Mouse (Mus musculus): ENCODE results near the gene Akr1b8. TPM values are rescaled to one million over a fixed set of nuclear protein-coding genes. Genes with fewer than 3 reads are reported as not detected.
A peak's percentile ranks its signal among the peaks of the same experiment; 100 is the strongest.
"Not testable (repeated sequence)": the region's sequence is repeated elsewhere in the genome, so short reads cannot be mapped to it uniquely, and the experiment has no call there.

Akr1b8 gene
- polyA plus RNA-seq, 1 experiment from 2014 or later: 4.2 TPM

DNA sequence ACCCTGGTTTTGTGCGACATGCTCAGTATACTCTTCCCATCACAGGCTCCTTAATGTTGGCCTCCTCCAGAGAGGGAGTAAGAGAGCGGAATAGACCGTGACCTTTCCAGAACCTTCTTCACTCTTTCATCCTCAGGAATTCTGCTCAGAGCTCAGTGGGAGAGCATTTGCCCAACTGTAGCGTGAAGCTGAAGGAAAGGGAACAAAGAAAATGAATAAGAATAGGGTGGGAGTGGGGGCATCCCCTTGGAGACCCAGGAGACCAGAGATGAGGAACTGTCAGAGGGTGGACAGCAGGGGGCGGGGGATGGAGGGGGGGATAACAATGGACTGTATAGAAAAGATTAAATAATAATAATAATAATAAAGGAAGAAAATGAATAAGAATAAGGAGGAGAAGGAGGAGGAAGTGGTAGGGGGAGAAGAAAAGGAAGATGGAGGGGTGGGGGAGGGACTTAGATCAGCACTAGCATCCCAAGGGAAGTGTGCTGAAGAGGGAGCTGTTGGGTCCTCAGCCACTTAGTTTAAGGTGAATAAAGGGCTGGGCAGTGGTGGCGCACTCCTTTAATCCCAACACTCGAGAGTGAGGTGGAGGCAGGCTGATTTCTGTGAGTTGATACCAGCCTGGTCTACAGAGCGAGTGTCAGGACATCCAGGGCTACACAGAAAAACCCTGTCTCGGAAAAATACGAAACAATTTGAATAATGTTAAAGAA lies 9.6 kb upstream of the Akr1b8 start:
- H3K4me2 ChIP-seq (replicated peaks): no peak overlapping the region; the same call in 1 of the 2 replicates
- H3K36me3 ChIP-seq (replicated peaks; ENCODE audit: control insufficient read depth, insufficient read depth): no peaks in the 10 kb centered on the region
- ATAC-seq (ENCODE audit: low FRiP score): no peak
- DNase-seq (ENCODE audit: low spot score): no peak
- 26% methylated on average over 10 of the region's 10 CpGs for WGBS
- no peaks in the 10 kb centered on the region for H3K27me3 ChIP-seq (ENCODE audit: control insufficient read depth, insufficient read depth, low read length)
- no peak overlapping the region for H3K27ac ChIP-seq
- H3K9ac ChIP-seq: no peak overlapping the region
- H3K4me3 ChIP-seq (replicated peaks; ENCODE audit: low read length): no peak overlapping the region
- H3K9me3 ChIP-seq (ENCODE audit: control insufficient read depth, low read length): no peaks in the 10 kb centered on the region
- no peaks in the 10 kb centered on the region for H3K4me1 ChIP-seq (replicated peaks; ENCODE audit: control insufficient read depth, insufficient read depth, low read length)

GRCm38 (mm10) chr6:34344935-34345334 lies 9.0 kb upstream of the Akr1b8 start:
- DNase-seq (ENCODE audit: low spot score) (no peak), ATAC-seq (ENCODE audit: low FRiP score) (no peak)

GRCm38 (mm10) chr6:34346096-34346898 lies 7.6 kb upstream of the Akr1b8 start:
- Histone ChIP-seq H3K27me3 (ENCODE audit: control insufficient read depth, insufficient read depth, low read length) (no peaks in the 10 kb centered on the region), H3K9me3 (ENCODE audit: control insufficient read depth, low read length) (no peaks in the 10 kb centered on the region), H3K4me3 (replicated peaks; ENCODE audit: low read length) (no peak overlapping the region), H3K4me2 (replicated peaks) (no peak overlapping the region), H3K4me1 (replicated peaks; ENCODE audit: control insufficient read depth, insufficient read depth, low read length) (no peaks in the 10 kb centered on the region), H3K36me3 (replicated peaks; ENCODE audit: control insufficient read depth, insufficient read depth) (no peaks in the 10 kb centered on the region), H3K9ac (no peak overlapping the region), H3K27ac (no peak overlapping the region)
- ATAC-seq (ENCODE audit: low FRiP score) (peak; percentile 68; the same call in 1 of the 2 replicates), DNase-seq (ENCODE audit: low spot score) (peak; percentile 87)
- 48% methylated on average over 14 of the region's 14 CpGs for WGBS

More at GRCm38 (mm10) chr6:34344935-34345334, 9.0 kb upstream of the Akr1b8 start:
- Histone ChIP-seq H3K9ac (no peak overlapping the region), H3K4me3 (replicated peaks; ENCODE audit: low read length) (no peak overlapping the region), H3K36me3 (replicated peaks; ENCODE audit: control insufficient read depth, insufficient read depth) (no peaks in the 10 kb centered on the region), H3K4me2 (replicated peaks) (no peak overlapping the region; the same call in 1 of the 2 replicates), H3K27ac (no peak overlapping the region), H3K27me3 (ENCODE audit: control insufficient read depth, insufficient read depth, low read length) (no peaks in the 10 kb centered on the region), H3K4me1 (replicated peaks; ENCODE audit: control insufficient read depth, insufficient read depth, low read length) (no peaks in the 10 kb centered on the region), H3K9me3 (ENCODE audit: control insufficient read depth, low read length) (no peaks in the 10 kb centered on the region)
- WGBS: 25% methylated on average over 9 of the region's 9 CpGs

DNA sequence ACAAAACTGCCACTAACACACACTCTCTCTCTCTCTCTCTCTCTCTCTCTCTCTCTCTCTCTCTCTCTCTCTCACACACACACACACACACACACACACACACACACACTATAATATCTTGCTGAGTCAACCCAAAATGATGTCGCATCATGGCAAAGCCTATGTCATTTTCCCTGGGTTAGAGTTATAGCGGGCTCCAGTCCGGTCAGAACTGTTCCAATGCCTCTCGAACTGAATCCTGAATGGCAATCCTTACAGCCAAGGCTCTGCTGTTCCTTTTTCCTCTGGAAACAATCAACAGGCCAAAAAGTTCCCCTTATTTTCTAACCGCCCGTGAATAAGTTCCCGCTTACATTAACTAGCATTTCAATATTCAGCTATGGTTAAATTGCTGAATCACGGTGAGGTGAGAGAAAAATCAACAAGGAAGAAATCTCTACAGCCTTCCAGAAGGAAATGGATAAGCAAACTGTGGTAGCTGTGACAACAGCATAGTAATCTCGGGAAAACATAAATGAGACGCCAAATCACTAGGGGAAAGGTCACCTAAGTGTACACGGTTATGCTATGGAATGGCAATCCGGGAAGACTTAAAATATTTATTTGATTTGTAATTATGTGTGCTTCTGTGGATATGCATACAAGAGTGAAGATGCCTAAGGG lies 3.8 kb upstream of the Akr1b8 start:
- Histone ChIP-seq H3K27ac (no peak overlapping the region), H3K4me2 (replicated peaks) (no peak overlapping the region), H3K27me3 (ENCODE audit: control insufficient read depth, insufficient read depth, low read length) (no peaks in the 10 kb centered on the region), H3K36me3 (replicated peaks; ENCODE audit: control insufficient read depth, insufficient read depth) (no peaks in the 10 kb centered on the region), H3K4me1 (replicated peaks; ENCODE audit: control insufficient read depth, insufficient read depth, low read length) (0 out of 2 replicates have a peak, but pooled peaks cover 7% of the 10 kb centered on the region), H3K9ac (no peak overlapping the region), H3K9me3 (ENCODE audit: control insufficient read depth, low read length) (no peaks in the 10 kb centered on the region), H3K4me3 (replicated peaks; ENCODE audit: low read length) (no peak overlapping the region)
- DNase-seq (ENCODE audit: low spot score) (no peak), ATAC-seq (ENCODE audit: low FRiP score) (no peak)
- WGBS: 88% methylated on average over 12 of the region's 12 CpGs

- not testable (repeated sequence) for ATAC-seq (ENCODE audit: low FRiP score); DNase-seq (ENCODE audit: low spot score)
Measured at GRCm38 (mm10) chr6:34351481-34351880, 2.4 kb upstream of the Akr1b8 start.

GRCm38 (mm10) chr6:34352401-34352800 lies 1.5 kb upstream of the Akr1b8 start:
- Histone ChIP-seq H3K36me3 (replicated peaks; ENCODE audit: control insufficient read depth, insufficient read depth) (no peaks in the 10 kb centered on the region), H3K9me3 (ENCODE audit: control insufficient read depth, low read length) (no peaks in the 10 kb centered on the region), H3K4me1 (replicated peaks; ENCODE audit: control insufficient read depth, insufficient read depth, low read length) (0 out of 2 replicates have a peak, but pooled peaks cover 7% of the 10 kb centered on the region), H3K9ac (no peak overlapping the region), H3K27ac (no peak overlapping the region), H3K27me3 (ENCODE audit: control insufficient read depth, insufficient read depth, low read length) (no peaks in the 10 kb centered on the region), H3K4me3 (replicated peaks; ENCODE audit: low read length) (no peak overlapping the region), H3K4me2 (replicated peaks) (no peak overlapping the region)
- WGBS: 88% methylated on average over 3 of the region's 3 CpGs
- ATAC-seq (ENCODE audit: low FRiP score): no peak
- no peak for DNase-seq (ENCODE audit: low spot score)

More at GRCm38 (mm10) chr6:34351481-34351880, 2.4 kb upstream of the Akr1b8 start:
- not testable (repeated sequence) for H3K36me3 ChIP-seq (replicated peaks; ENCODE audit: control insufficient read depth, insufficient read depth); H3K4me1 ChIP-seq (replicated peaks; ENCODE audit: control insufficient read depth, insufficient read depth, low read length); H3K27ac ChIP-seq; H3K9me3 ChIP-seq (ENCODE audit: control insufficient read depth, low read length); H3K9ac ChIP-seq; H3K4me2 ChIP-seq (replicated peaks); H3K4me3 ChIP-seq (replicated peaks; ENCODE audit: low read length); H3K27me3 ChIP-seq (ENCODE audit: control insufficient read depth, insufficient read depth, low read length)
- WGBS: 45% methylated on average over 10 of the region's 10 CpGs

DNA sequence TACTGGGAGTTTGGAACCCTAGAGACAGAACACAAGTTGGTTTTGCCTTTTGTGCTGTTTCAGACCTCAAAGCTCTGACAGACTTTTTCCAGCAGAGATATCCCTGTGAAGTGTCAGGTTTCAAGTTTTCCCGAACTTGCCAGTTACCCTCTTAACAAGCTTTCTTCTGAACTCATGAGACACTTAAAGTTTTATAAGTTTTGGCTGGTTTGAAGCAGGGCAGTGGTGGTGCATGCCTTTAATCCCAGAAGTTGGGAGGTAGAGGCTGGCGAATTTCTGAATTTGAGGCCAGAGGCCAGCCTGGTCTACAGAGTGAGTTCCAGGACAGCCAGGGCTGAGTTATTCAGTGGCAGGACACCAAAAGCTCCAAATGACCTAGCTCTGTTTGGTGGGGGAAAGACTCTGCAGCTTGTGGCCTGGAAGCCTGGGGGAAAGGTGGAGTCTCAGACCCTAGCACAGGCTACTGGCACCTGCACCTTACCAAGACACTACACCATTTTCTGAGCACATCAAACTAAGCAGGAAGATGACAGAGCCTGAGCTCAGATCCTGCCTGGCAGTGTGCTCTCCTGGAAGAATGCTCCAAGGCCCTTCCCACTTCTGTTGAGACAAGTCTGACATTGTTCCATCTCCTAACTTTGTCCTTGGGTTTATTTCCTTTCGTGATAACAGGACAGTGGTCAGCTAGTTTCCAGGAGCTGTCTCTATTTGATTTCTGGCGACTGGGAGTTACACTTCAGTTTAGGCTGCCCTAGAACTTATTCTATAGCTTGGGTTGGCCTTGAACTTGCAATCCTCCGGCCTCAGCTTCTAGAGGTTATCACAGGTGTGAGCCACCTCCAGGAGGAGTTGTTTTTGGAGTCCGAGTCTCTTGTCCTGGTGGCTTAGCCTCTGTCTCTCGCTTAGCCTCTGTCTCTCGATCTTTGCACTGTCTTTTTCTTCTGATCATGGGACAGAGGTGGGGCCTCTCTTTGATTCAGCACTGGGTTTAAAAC lies 732 bp downstream of the Akr1b8 start:
- no peak overlapping the region for H3K27ac ChIP-seq
- ATAC-seq (ENCODE audit: low FRiP score): no peak
- peak overlapping the region; percentile 42 for H3K4me2 ChIP-seq (replicated peaks)
- no peaks in the 10 kb centered on the region for H3K9me3 ChIP-seq (ENCODE audit: control insufficient read depth, low read length)
- no peak overlapping the region for H3K9ac ChIP-seq
- H3K4me1 ChIP-seq (replicated peaks; ENCODE audit: control insufficient read depth, insufficient read depth, low read length): 0 out of 2 replicates have a peak, but pooled peaks cover 7% of the 10 kb centered on the region
- H3K36me3 ChIP-seq (replicated peaks; ENCODE audit: control insufficient read depth, insufficient read depth): no peaks in the 10 kb centered on the region
- H3K4me3 ChIP-seq (replicated peaks; ENCODE audit: low read length): no peak overlapping the region
- DNase-seq (ENCODE audit: low spot score): no peak
- no peaks in the 10 kb centered on the region for H3K27me3 ChIP-seq (ENCODE audit: control insufficient read depth, insufficient read depth, low read length)
- WGBS: 80% methylated on average over 8 of the region's 8 CpGs

DNA sequence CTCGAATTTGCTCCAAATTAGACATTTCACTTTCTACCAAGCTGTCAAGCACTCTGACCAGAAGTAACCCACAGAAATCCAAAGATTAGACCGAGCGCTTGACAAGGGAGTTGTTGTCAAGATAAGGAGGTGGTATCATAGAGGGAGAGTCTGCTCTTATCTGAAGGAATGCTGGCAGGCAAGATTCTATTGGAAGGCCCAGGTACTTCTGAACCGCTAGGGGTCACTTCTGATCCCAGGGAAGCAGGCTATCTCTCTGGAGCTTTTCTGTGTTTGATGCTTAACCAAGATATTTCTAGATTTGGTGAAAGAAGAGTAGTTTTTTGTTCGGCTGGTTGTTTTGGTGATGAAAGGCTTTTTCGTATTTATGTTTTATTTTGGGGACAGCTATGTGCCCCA lies 1.4 kb downstream of the Akr1b8 start:
- WGBS: 81% methylated on average over 6 of the region's 6 CpGs
- Histone ChIP-seq H3K9me3 (ENCODE audit: control insufficient read depth, low read length) (no peaks in the 10 kb centered on the region), H3K27me3 (ENCODE audit: control insufficient read depth, insufficient read depth, low read length) (no peaks in the 10 kb centered on the region), H3K4me1 (replicated peaks; ENCODE audit: control insufficient read depth, insufficient read depth, low read length) (0 out of 2 replicates have a peak, but pooled peaks cover 7% of the 10 kb centered on the region), H3K27ac (no peak overlapping the region), H3K4me3 (replicated peaks; ENCODE audit: low read length) (no peak overlapping the region), H3K4me2 (replicated peaks) (no peak overlapping the region), H3K36me3 (replicated peaks; ENCODE audit: control insufficient read depth, insufficient read depth) (no peaks in the 10 kb centered on the region), H3K9ac (no peak overlapping the region)
- DNase-seq (ENCODE audit: low spot score) (no peak), ATAC-seq (ENCODE audit: low FRiP score) (no peak)
